ENCODE assay signal across 10 mouse cellular contexts in the genomic region with DNA sequence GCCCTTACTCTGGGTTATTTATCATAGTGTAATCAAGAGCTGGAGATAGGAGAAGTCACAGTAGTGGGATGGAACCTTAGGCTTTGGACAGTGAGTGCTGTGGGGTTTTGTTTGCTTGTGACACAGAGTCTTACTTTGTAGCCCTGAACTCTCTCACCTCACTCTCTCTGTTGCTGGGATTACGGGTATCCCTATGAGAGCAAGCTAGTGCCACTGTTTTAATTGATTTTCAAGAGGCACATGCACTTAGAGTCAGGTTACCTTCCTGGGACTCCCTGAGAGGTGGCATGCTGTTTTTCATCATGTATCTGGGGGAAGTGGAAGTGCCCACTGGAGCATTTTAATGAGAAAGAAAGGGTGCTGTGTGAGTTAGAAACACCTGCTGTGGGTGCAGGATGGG.
"Had no signal": no experiment of that assay in that cellular context is flagged by ENCODE, and none has a peak within 500 bp of the region (broad histone marks: within the 10 kb centered on the region; RNA-seq: fewer than 3 reads in every experiment).

No protein-coding gene starts in this region.

- H3K27ac ChIP-seq: left cerebral cortex, adult 2 months; liver, embryonic 13.5 days; midbrain, embryonic 13.5 days had no signal

- H3K36me3 ChIP-seq: liver, embryonic 13.5 days; midbrain, embryonic 13.5 days had no signal

- H3K4me2 ChIP-seq: liver, embryonic 13.5 days; midbrain, embryonic 13.5 days had no signal

- H3K9ac ChIP-seq: liver, embryonic 13.5 days; midbrain, embryonic 13.5 days had no signal

- H3K4me1 ChIP-seq: liver, embryonic 13.5 days; midbrain, embryonic 13.5 days had no signal

- H3K27me3 ChIP-seq: liver, embryonic 13.5 days; midbrain, embryonic 13.5 days had no signal

- H3K4me3 ChIP-seq: left cerebral cortex, adult 2 months; liver, embryonic 13.5 days; midbrain, embryonic 13.5 days had no signal

- DNase-seq: layer of hippocampus, postnatal 36 days; liver, embryonic 13.5 days; lung, adult 2 months; lung, postnatal 14 days; lung, postnatal 4 days; thymus, adult 18-20 months; thymus, postnatal 36 days had no signal

- H3K9me3 ChIP-seq: midbrain, embryonic 13.5 days had no signal

- ATAC-seq: intestine, postnatal 0 days; midbrain, embryonic 13.5 days had no signal
